Mouse (Mus musculus): ENCODE measurements at regions not wholly inside any gene's neighbourhood (a gene's known extent, or its start where the extent isn't known, plus 50 kb on each side); places are given as distances from the start of the nearest gene placed in this dataset.
"Not testable (repeated sequence)": the region's sequence is repeated elsewhere in the genome, so short reads cannot be mapped to it uniquely, and the experiment has no call there.

DNA sequence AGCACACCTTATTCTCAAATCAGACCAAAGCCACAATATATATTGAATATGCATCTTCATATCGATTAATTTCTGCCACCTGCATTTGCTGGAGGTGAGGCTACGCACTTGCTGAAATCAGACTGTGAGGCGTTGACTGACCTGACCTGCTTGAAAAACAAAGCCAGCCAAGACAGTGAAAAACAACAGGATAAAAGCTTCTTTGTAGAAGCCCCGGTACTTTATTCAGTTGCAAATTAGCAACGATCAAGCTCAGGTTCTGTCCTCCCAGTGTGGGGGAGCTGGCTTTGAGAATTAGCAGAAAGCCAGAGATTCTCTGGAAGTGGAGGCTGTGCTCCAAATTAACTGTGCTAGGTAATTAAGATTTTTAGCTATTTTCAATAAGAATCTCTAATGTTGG, 100.6 kb downstream of the Vmn2r79 start:
- Histone ChIP-seq H3K36me3 (ENCODE audit: control insufficient read depth, insufficient read depth, low read length) (no peaks in the 10 kb centered on the region), H3K4me3 (ENCODE audit: low read depth, low read length) (no peak overlapping the region), H3K27ac (ENCODE audit: low read depth) (no peak overlapping the region), H3K4me1 (replicated peaks; ENCODE audit: control insufficient read depth, insufficient read depth, low read length) (no peaks in the 10 kb centered on the region), H3K4me2 (ENCODE audit: low read length) (no peak overlapping the region), H3K27me3 (replicated peaks; ENCODE audit: control insufficient read depth, insufficient read depth, low read length) (no peaks in the 10 kb centered on the region), H3K9ac (ENCODE audit: low read length) (no peak overlapping the region), H3K9me3 (ENCODE audit: control insufficient read depth, low read length) (no peaks in the 10 kb centered on the region)
- ATAC-seq (replicated peaks; ENCODE audit: low FRiP score, low TSS enrichment, low read depth) (no peak), DNase-seq (ENCODE audit: low spot score) (no peak)
- 80% methylated on average over 5 of the region's 5 CpGs for WGBS

DNA sequence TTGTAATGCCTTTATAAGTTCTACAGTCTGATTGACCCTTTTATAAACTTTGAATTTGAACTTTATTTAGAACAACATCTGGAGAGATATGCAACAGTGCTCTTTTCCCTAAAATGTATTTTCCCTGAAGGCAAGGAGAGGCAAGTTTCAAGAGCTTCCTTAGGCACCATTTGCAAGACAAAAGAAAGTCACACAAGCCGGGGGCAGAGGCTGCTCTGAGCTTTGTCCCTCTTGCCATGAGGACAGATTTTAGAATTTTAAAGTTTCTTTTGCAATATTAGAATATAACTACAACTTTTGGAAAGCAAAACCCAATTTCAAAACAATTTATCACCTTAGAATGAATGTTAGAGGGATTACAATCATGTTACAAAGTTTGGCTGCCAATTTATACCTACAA, 103.7 kb downstream of the Vmn2r79 start:
- not testable (repeated sequence) for ATAC-seq (replicated peaks; ENCODE audit: low FRiP score, low TSS enrichment, low read depth)

DNA sequence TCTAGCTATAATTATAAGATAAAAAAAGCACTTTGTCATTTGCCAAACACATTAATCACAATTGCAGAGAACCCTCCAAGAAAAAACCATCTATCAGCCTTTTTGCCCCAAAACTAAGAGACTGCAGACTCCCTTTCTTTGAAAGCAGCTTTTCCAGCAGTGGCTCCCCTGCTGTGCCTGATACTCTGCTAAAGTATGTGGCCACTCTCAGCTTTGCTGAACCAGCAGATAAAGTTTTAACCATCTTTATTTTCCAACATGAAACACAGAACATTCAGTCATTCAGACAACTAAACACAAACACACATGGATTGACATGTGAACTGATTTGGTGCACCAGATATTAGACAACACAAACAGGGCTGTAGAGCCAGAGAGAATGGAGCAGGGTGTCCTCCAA, 104.5 kb downstream of the Vmn2r79 start:
- not testable (repeated sequence) for DNase-seq (ENCODE audit: low spot score); H3K4me2 ChIP-seq (ENCODE audit: low read length); H3K9me3 ChIP-seq (ENCODE audit: control insufficient read depth, low read length); H3K27ac ChIP-seq (ENCODE audit: low read depth); H3K27me3 ChIP-seq (replicated peaks; ENCODE audit: control insufficient read depth, insufficient read depth, low read length); H3K4me1 ChIP-seq (replicated peaks; ENCODE audit: control insufficient read depth, insufficient read depth, low read length); H3K9ac ChIP-seq (ENCODE audit: low read length); H3K4me3 ChIP-seq (ENCODE audit: low read depth, low read length); ATAC-seq (replicated peaks; ENCODE audit: low FRiP score, low TSS enrichment, low read depth); H3K36me3 ChIP-seq (ENCODE audit: control insufficient read depth, insufficient read depth, low read length)

More for the DNA sequence above, 103.7 kb downstream of the Vmn2r79 start:
- WGBS, result 55% methylated on average over 1 of the region's 1 CpGs
- not testable (repeated sequence) for H3K27me3 ChIP-seq (replicated peaks; ENCODE audit: control insufficient read depth, insufficient read depth, low read length); H3K9ac ChIP-seq (ENCODE audit: low read length); H3K9me3 ChIP-seq (ENCODE audit: control insufficient read depth, low read length); H3K4me1 ChIP-seq (replicated peaks; ENCODE audit: control insufficient read depth, insufficient read depth, low read length); DNase-seq (ENCODE audit: low spot score); H3K4me3 ChIP-seq (ENCODE audit: low read depth, low read length); H3K27ac ChIP-seq (ENCODE audit: low read depth); H3K36me3 ChIP-seq (ENCODE audit: control insufficient read depth, insufficient read depth, low read length); H3K4me2 ChIP-seq (ENCODE audit: low read length)

DNA sequence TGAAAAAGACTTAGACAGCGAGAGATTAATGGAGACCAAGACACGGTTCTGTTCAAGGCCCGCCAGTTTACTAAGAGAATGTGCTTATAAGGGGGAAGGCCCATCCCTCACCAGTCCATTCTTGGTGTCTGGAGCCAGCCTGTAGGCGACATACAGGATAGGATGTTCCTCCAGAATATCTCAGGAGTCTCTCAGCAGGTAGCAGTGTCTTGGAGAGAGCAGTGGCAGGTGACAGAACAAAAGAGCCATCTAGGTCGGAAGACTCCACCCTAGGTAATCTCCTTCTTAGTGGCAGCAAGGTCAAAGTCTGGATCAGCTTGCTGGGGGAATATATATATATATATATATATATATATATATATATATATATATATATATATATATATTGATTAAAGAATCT, 105.4 kb downstream of the Vmn2r79 start:
- H3K27ac ChIP-seq (ENCODE audit: low read depth); H3K27me3 ChIP-seq (replicated peaks; ENCODE audit: control insufficient read depth, insufficient read depth, low read length); H3K4me1 ChIP-seq (replicated peaks; ENCODE audit: control insufficient read depth, insufficient read depth, low read length); H3K36me3 ChIP-seq (ENCODE audit: control insufficient read depth, insufficient read depth, low read length); H3K4me3 ChIP-seq (ENCODE audit: low read depth, low read length); H3K9me3 ChIP-seq (ENCODE audit: control insufficient read depth, low read length); H3K9ac ChIP-seq (ENCODE audit: low read length); DNase-seq (ENCODE audit: low spot score); ATAC-seq (replicated peaks; ENCODE audit: low FRiP score, low TSS enrichment, low read depth); H3K4me2 ChIP-seq (ENCODE audit: low read length): not testable (repeated sequence)
- WGBS, result 86% methylated on average over 5 of the region's 5 CpGs

DNA sequence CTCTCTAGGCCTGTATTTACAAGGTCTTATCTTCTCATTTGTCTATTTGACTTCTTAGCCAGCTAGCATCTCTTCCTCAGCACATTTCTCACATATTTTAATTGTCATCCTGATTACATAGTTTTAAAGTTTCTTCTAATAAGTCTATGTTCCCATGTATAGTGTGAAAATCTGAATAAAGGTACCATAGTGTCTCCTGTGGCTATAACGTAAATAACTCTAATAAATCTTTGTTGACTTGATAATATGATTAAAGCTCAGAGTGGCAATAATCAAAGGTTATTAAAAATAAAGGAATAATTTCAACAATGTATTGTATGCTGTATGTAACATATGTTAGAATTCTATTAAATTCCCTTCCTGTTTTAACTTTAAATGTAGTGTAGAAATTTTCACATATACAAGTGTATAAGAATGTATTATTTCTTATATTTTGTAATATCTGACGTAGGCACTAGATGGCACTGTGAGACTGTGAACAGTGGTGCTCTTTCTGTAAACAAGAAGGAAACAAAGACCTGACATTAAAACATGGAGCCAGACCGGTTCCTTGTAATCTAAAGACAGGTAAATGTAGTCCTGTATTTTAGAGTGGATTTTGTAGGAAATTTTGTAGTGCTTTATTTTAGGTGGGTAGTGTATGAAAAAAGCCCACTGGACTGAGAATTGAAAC, 114.5 kb downstream of the Vmn2r79 start:
- Histone ChIP-seq H3K27me3 (replicated peaks; ENCODE audit: control insufficient read depth, insufficient read depth, low read length) (no peaks in the 10 kb centered on the region), H3K4me3 (ENCODE audit: low read depth, low read length) (no peak overlapping the region), H3K4me1 (replicated peaks; ENCODE audit: control insufficient read depth, insufficient read depth, low read length) (no peaks in the 10 kb centered on the region), H3K9me3 (ENCODE audit: control insufficient read depth, low read length) (no peaks in the 10 kb centered on the region), H3K9ac (ENCODE audit: low read length) (no peak overlapping the region), H3K4me2 (ENCODE audit: low read length) (peak overlapping the region; percentile 28; the same call in 1 of the 2 replicates), H3K27ac (ENCODE audit: low read depth) (no peak overlapping the region), H3K36me3 (ENCODE audit: control insufficient read depth, insufficient read depth, low read length) (no peaks in the 10 kb centered on the region)
- peak; percentile 76 for ATAC-seq (replicated peaks; ENCODE audit: low FRiP score, low TSS enrichment, low read depth)
- no peak for DNase-seq (ENCODE audit: low spot score)
- WGBS, result 30% methylated on average over 3 of the region's 3 CpGs

DNA sequence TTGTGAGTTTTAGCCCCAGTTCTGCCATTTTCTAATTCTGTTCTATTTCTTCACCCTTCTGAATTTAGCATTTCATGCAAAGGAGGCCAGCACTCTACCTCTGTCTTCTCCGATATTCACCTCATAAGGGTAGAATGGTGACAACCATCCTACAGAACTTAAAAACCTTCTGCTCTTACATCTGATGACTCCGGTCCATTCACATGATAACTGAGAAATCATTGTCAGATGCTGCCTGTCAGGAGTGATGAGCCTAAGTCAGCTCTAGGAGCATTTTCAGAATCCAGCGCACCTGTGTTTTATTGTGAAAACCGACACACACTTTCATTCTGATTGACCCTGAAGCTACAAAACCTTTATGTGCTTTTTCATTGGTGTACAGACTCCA, 115.1 kb downstream of the Vmn2r79 start:
- 74% methylated on average over 4 of the region's 4 CpGs for WGBS
- Histone ChIP-seq H3K9me3 (ENCODE audit: control insufficient read depth, low read length) (no peaks in the 10 kb centered on the region), H3K27ac (ENCODE audit: low read depth) (no peak overlapping the region), H3K36me3 (ENCODE audit: control insufficient read depth, insufficient read depth, low read length) (no peaks in the 10 kb centered on the region), H3K4me1 (replicated peaks; ENCODE audit: control insufficient read depth, insufficient read depth, low read length) (no peaks in the 10 kb centered on the region), H3K27me3 (replicated peaks; ENCODE audit: control insufficient read depth, insufficient read depth, low read length) (no peaks in the 10 kb centered on the region), H3K9ac (ENCODE audit: low read length) (no peak overlapping the region), H3K4me2 (ENCODE audit: low read length) (peak overlapping the region; percentile 28; the same call in 1 of the 2 replicates), H3K4me3 (ENCODE audit: low read depth, low read length) (no peak overlapping the region)
- ATAC-seq (replicated peaks; ENCODE audit: low FRiP score, low TSS enrichment, low read depth) (0 out of 2 replicates have a peak, but pooled peaks have one; percentile 19), DNase-seq (ENCODE audit: low spot score) (no peak)

DNA sequence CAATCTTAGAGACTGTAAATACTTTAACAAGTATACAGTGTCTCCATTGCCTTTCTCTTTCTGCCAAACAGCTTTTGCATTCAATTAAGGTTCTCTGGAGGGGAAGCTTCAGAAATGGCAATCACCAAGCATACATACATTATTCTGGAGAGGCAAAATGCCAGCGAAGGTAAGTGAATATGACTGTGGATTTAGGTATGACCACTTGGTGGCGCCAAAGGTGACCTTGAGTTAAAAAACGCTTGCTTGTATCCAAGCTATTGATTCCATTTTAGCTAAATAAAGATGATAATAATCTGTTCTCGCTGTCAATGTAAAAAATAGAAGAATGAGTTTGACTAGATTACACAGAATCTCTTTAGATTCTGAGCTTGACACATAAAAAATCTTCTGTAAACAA, 117.7 kb downstream of the Vmn2r79 start:
- Histone ChIP-seq H3K27me3 (replicated peaks; ENCODE audit: control insufficient read depth, insufficient read depth, low read length) (no peaks in the 10 kb centered on the region), H3K9ac (ENCODE audit: low read length) (no peak overlapping the region), H3K9me3 (ENCODE audit: control insufficient read depth, low read length) (no peaks in the 10 kb centered on the region), H3K4me2 (ENCODE audit: low read length) (no peak overlapping the region), H3K4me1 (replicated peaks; ENCODE audit: control insufficient read depth, insufficient read depth, low read length) (no peaks in the 10 kb centered on the region), H3K4me3 (ENCODE audit: low read depth, low read length) (no peak overlapping the region), H3K36me3 (ENCODE audit: control insufficient read depth, insufficient read depth, low read length) (no peaks in the 10 kb centered on the region), H3K27ac (ENCODE audit: low read depth) (no peak overlapping the region)
- DNase-seq (ENCODE audit: low spot score), result peak; percentile 68
- 8% methylated on average over 4 of the region's 4 CpGs for WGBS
- ATAC-seq (replicated peaks; ENCODE audit: low FRiP score, low TSS enrichment, low read depth), result no peak

DNA sequence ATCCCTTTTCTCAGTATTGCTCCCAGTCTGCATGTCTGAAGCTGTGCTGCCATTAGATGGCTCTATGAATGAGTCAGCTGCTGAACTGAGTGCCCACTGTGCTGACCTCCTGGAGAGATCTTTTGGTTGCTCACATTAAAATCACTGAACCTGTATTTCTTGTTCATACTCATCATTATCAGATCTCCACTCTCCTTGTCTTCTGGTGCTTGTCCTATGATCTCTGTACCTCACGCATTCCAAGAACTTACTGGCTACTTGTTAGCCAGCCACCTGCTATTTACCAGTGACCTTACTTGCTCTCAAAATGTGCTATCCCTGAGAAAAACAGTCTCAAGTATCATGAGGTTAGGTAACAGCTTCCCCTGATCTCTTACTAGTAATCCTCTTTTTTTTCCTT, 123.4 kb upstream of the Nox4 start:
- H3K9ac ChIP-seq (ENCODE audit: low read length), result no peak overlapping the region
- no peaks in the 10 kb centered on the region for H3K27me3 ChIP-seq (replicated peaks; ENCODE audit: control insufficient read depth, insufficient read depth, low read length)
- no peak for ATAC-seq (replicated peaks; ENCODE audit: low FRiP score, low TSS enrichment, low read depth)
- no peaks in the 10 kb centered on the region for H3K36me3 ChIP-seq (ENCODE audit: control insufficient read depth, insufficient read depth, low read length)
- no peak overlapping the region for H3K4me2 ChIP-seq (ENCODE audit: low read length)
- H3K4me3 ChIP-seq (ENCODE audit: low read depth, low read length), result no peak overlapping the region
- DNase-seq (ENCODE audit: low spot score), result no peak
- 69% methylated on average over 1 of the region's 1 CpGs for WGBS
- H3K27ac ChIP-seq (ENCODE audit: low read depth), result no peak overlapping the region
- no peaks in the 10 kb centered on the region for H3K4me1 ChIP-seq (replicated peaks; ENCODE audit: control insufficient read depth, insufficient read depth, low read length)
- no peaks in the 10 kb centered on the region for H3K9me3 ChIP-seq (ENCODE audit: control insufficient read depth, low read length)

DNA sequence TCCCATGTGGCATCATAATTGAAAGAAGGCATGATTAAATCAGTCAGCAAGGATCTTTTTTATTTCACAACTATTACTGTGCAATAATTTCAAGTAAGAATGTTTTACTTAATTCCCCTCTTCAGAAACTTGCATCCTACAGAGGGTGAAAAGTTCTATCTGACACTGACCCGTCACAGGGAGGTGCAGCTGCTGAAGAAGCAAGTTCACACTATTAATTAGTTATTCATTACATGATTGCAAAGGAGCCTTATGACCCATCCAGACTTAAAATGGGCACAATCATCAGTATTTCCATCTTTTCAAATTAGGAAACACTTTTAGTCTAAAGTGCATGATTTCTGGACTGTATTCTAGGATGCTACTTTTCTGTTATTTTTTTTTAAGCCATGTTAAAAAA, 100.0 kb upstream of the Nox4 start:
- Histone ChIP-seq H3K36me3 (ENCODE audit: control insufficient read depth, insufficient read depth, low read length) (no peaks in the 10 kb centered on the region), H3K4me3 (ENCODE audit: low read depth, low read length) (no peak overlapping the region), H3K27me3 (replicated peaks; ENCODE audit: control insufficient read depth, insufficient read depth, low read length) (no peaks in the 10 kb centered on the region), H3K4me2 (ENCODE audit: low read length) (no peak overlapping the region), H3K4me1 (replicated peaks; ENCODE audit: control insufficient read depth, insufficient read depth, low read length) (no peaks in the 10 kb centered on the region), H3K9ac (ENCODE audit: low read length) (no peak overlapping the region), H3K9me3 (ENCODE audit: control insufficient read depth, low read length) (no peaks in the 10 kb centered on the region), H3K27ac (ENCODE audit: low read depth) (no peak overlapping the region)
- ATAC-seq (replicated peaks; ENCODE audit: low FRiP score, low TSS enrichment, low read depth), result no peak
- WGBS, result 83% methylated on average over 1 of the region's 1 CpGs
- no peak for DNase-seq (ENCODE audit: low spot score)

Measured in intestine, embryonic 14.5 days (tissue).